Comparison of ENCODE assay signal across 29 mouse cellular contexts in the genomic region with DNA sequence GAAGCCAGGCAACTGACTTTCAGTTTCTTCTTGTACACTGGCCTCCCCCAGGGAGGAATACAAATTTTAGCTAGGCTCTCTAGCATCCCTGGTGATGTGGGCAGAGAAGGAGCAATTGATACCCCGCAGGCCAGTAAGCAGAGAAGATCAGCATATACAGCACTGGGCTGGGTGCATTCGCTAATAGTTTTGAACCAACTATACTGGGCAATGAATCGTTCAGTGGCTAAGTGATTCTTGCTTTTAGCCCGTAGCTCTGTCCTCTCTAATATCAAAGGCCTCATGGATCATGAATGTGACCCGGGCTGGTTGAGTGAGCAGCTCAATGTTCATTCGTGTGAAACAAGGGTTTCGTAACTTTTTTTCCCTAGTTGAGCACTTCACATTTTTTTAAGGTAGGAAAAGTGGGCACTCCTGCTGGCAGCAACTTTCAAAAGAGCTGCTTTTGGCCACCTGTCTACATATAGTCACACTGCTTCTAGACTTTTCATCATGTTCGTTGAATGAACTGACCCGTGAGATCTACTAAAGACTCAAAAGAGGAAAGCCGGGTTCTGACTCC. TPM values are rescaled to one million over a fixed set of nuclear protein-coding genes. Genes with fewer than 3 reads are reported as not detected.
DNase-seq lines count a peak whose midpoint lies in the region; ATAC-seq and TF ChIP-seq lines count a peak whose summit lies in the region.
"Had no signal": no experiment of that assay in that cellular context is flagged by ENCODE, and none has a peak within 500 bp of the region (broad histone marks: within the 10 kb centered on the region; RNA-seq: fewer than 3 reads in every experiment).

No protein-coding gene starts in this region.

- TF ChIP-seq POLR2A in lung, adult 2 months (IDR thresholded peaks at IDR 0.05; ENCODE audit: borderline replicate concordance, extremely low read depth, low read depth, low read length) = no peak

- H3K4me3 ChIP-seq in kidney, embryonic 15.5 days (replicated peaks) = no peak overlapping the region
- no peak overlapping the region for H3K4me3 ChIP-seq in lung, adult 2 months (replicated peaks; ENCODE audit: extremely low read depth, low read depth, low read length)
- H3K4me3 ChIP-seq: embryonic facial prominence, embryonic 13.5 days; erythroblast, embryonic 14.5 days; forebrain, embryonic 13.5 days; gastrocnemius, adult 2 months; heart, embryonic 10.5 days; intestine, embryonic 15.5 days; limb, embryonic 10.5 days; liver, embryonic 15.5 days; midbrain, embryonic 13.5 days; neural tube, embryonic 13.5 days had no signal

- no peaks in the 10 kb centered on the region for H3K27me3 ChIP-seq in kidney, embryonic 15.5 days
- H3K27me3 ChIP-seq: embryonic facial prominence, embryonic 13.5 days; forebrain, embryonic 13.5 days; intestine, embryonic 15.5 days; liver, embryonic 15.5 days; midbrain, embryonic 13.5 days; neural tube, embryonic 13.5 days had no signal

- H3K9me3 ChIP-seq in kidney, embryonic 15.5 days (replicated peaks) = no peaks in the 10 kb centered on the region
- H3K9me3 ChIP-seq: embryonic facial prominence, embryonic 13.5 days; forebrain, embryonic 13.5 days; heart, embryonic 10.5 days; intestine, embryonic 15.5 days; limb, embryonic 10.5 days; liver, embryonic 15.5 days; midbrain, embryonic 13.5 days; neural tube, embryonic 13.5 days had no signal

- peaks cover 26% of the 10 kb centered on the region for H3K4me1 ChIP-seq in kidney, embryonic 15.5 days
- H3K4me1 ChIP-seq in lung, adult 2 months (ENCODE audit: control insufficient read depth, insufficient read depth, low read length) = no peaks in the 10 kb centered on the region
- H3K4me1 ChIP-seq: intestine, embryonic 15.5 days; liver, embryonic 15.5 days had no signal

- no peak overlapping the region for H3K4me2 ChIP-seq in kidney, embryonic 15.5 days
- H3K4me2 ChIP-seq: embryonic facial prominence, embryonic 13.5 days; forebrain, embryonic 13.5 days; intestine, embryonic 15.5 days; liver, embryonic 15.5 days; midbrain, embryonic 13.5 days; neural tube, embryonic 13.5 days had no signal

- ATAC-seq in kidney, embryonic 15.5 days (replicated peaks; ENCODE audit: low FRiP score) = peak; percentile 67
- ATAC-seq: forebrain, embryonic 13.5 days; hindbrain, embryonic 16.5 days; intestine, embryonic 15.5 days; midbrain, embryonic 13.5 days had no signal

- WGBS in kidney, embryonic 15.5 days = 60% methylated on average over 10 of the region's 10 CpGs
- 70% methylated on average over 10 of the region's 10 CpGs for WGBS in lung, adult 2 months

- DNase-seq in kidney, adult 11 months = peak; percentile 44
- no peak for DNase-seq in kidney, adult 18-20 months
- DNase-seq in lung, adult 2 months = peak; percentile 11
- DNase-seq in lung, postnatal 25 days (ENCODE audit: low spot score) = peak; percentile 53
- DNase-seq in urinary bladder, postnatal 25 days (ENCODE audit: low spot score) = no peak
- no peak for DNase-seq in neural tube, embryonic 10.5 days (ENCODE audit: extremely low spot score, low spot score)
- DNase-seq in urinary bladder, postnatal 14 days (ENCODE audit: low spot score) = no peak
- DNase-seq: adrenal gland, postnatal 10 days; cerebellum, adult 8-10 months; cerebellum, postnatal 36 days; embryo, embryonic 11 days; gastrocnemius, adult 2 months; liver; right cerebral cortex, adult 18-20 months; right cerebral cortex, postnatal 4 days; thymus, postnatal 36 days had no signal

- peak overlapping the region; percentile 19; the same call in 1 of the 2 replicates for H3K27ac ChIP-seq in kidney, embryonic 15.5 days
- H3K27ac ChIP-seq: embryonic facial prominence, embryonic 13.5 days; forebrain, embryonic 13.5 days; gastrocnemius, adult 2 months; heart, embryonic 10.5 days; intestine, embryonic 15.5 days; limb, embryonic 10.5 days; liver, embryonic 15.5 days; midbrain, embryonic 13.5 days; neural tube, embryonic 13.5 days had no signal

- no peaks in the 10 kb centered on the region for H3K36me3 ChIP-seq in kidney, embryonic 15.5 days
- H3K36me3 ChIP-seq: embryonic facial prominence, embryonic 13.5 days; heart, embryonic 10.5 days; intestine, embryonic 15.5 days; limb, embryonic 10.5 days; liver, embryonic 15.5 days; midbrain, embryonic 13.5 days; neural tube, embryonic 13.5 days had no signal

- no peak overlapping the region for H3K9ac ChIP-seq in kidney, embryonic 15.5 days
- H3K9ac ChIP-seq: embryonic facial prominence, embryonic 13.5 days; forebrain, embryonic 13.5 days; intestine, embryonic 15.5 days; liver, embryonic 15.5 days; midbrain, embryonic 13.5 days; neural tube, embryonic 13.5 days had no signal

- no peak for TF ChIP-seq CTCF in lung, adult 2 months (IDR thresholded peaks at IDR 0.05; ENCODE audit: insufficient read depth, low read length)

RNA-seq across cellular contexts. Expression of gene Gm815, which starts 3.7 kb away (rescaled TPM):
- polyA plus RNA-seq in kidney, embryonic 15.5 days (2015; fragmentation: Nextera tagmentation; extraction: Ambion mirVana) = not detected in 2 replicates
- not detected in 2 replicates for polyA plus RNA-seq in lung, adult 2 months (2012; rRNA removed)
- polyA plus RNA-seq: embryonic facial prominence, embryonic 13.5 days; erythroblast, embryonic 14.5 days; forebrain, embryonic 13.5 days; heart, embryonic 10.5 days; heart, embryonic 16.5 days; hindbrain, embryonic 16.5 days; intestine, embryonic 15.5 days; limb, embryonic 10.5 days; liver, embryonic 15.5 days; midbrain, embryonic 13.5 days; neural tube, embryonic 13.5 days; stomach, embryonic 14.5 days had no signal

Comparison
In these comparisons a context has a peak if more than half of its experiments do, and no peak if none do; other contexts are left out.
1. DNase-seq: peak in kidney, adult 11 months (single experiment), lung, adult 2 months (single experiment) and lung, postnatal 25 days (single experiment); none in kidney, adult 18-20 months (single experiment), urinary bladder, postnatal 25 days (single experiment), neural tube, embryonic 10.5 days (single experiment) and urinary bladder, postnatal 14 days (single experiment).